Mouse (Mus musculus): ENCODE results near the gene Ints11. TPM values are rescaled to one million over a fixed set of nuclear protein-coding genes. Genes with fewer than 3 reads are reported as not detected.
A peak's percentile ranks its signal among the peaks of the same experiment; 100 is the strongest.

Ints11 gene
- total and polyA plus RNA-seq, 2 experiments from 2014 or later: 20.0 to 25.1 TPM

GRCm38 (mm10) chr4:155831205-155831766 lies 38.1 kb upstream of the Ints11 start, which contains the start of gene Aurkaip1:
Aurkaip1 (plus strand) TSS chr4:155831272.
- H3K4me1 ChIP-seq (ENCODE audit: control insufficient read depth, insufficient read depth): peaks cover 6% of the 10 kb centered on the region
- WGBS: under 1% methylated on average over 48 of the region's 49 CpGs
- peak within 1 kb of the TSS; percentile 86 for H3K27ac ChIP-seq (ENCODE audit: low read depth)
- DNase-seq (ENCODE audit: low spot score): peak; percentile 91
- H3K4me3 ChIP-seq (ENCODE audit: low read depth, low read length): peak within 1 kb of the TSS; percentile 72
- H3K36me3 ChIP-seq (replicated peaks; ENCODE audit: control insufficient read depth, insufficient read depth, low read length): peaks cover 25% of the 10 kb centered on the region
- no peaks in the 10 kb centered on the region for H3K9me3 ChIP-seq (replicated peaks; ENCODE audit: control insufficient read depth, low read length)
- H3K9ac ChIP-seq (replicated peaks; ENCODE audit: low read depth, low read length): peak within 1 kb of the TSS; percentile 81
- no peaks in the 10 kb centered on the region for H3K27me3 ChIP-seq (ENCODE audit: control insufficient read depth, insufficient read depth, low read length)
- TF ChIP-seq CTCF (IDR thresholded peaks at IDR 0.05; ENCODE audit: low read depth) (peak; percentile 95), EP300 (IDR thresholded peaks at IDR 0.05; ENCODE audit: low read depth) (no peak)
- peak within 1 kb of the TSS; percentile 86 for H3K4me2 ChIP-seq (ENCODE audit: low read depth, low read length)
- ATAC-seq (ENCODE audit: insufficient read depth, low read depth): peak; percentile 93

DNA sequence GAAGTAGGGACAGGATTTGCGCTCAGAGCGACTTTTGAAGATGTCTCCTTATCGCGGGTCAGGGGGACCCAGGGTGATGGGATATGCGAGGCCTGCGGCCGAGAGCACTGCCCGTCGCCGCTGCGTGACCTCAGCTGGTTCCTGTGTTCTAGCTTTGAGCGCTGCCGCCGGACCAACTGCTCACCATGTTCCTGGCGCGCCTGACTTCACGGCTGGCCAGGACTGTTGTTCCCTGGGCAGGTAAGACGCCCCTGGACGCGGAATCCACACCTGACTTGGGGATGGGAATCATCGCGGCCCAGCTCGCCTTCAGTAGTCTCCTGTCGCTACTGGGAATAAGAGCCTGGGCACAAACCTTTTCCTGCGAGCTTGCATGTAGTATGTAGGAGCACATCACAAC lies 37.5 kb upstream of the Ints11 start:
- Histone ChIP-seq H3K4me3 (ENCODE audit: low read depth, low read length) (peak overlapping the region; percentile 72), H3K9ac (replicated peaks; ENCODE audit: low read depth, low read length) (peak overlapping the region; percentile 81), H3K4me1 (ENCODE audit: control insufficient read depth, insufficient read depth) (peaks cover 6% of the 10 kb centered on the region), H3K9me3 (replicated peaks; ENCODE audit: control insufficient read depth, low read length) (no peaks in the 10 kb centered on the region), H3K27ac (ENCODE audit: low read depth) (peak overlapping the region; percentile 86), H3K27me3 (ENCODE audit: control insufficient read depth, insufficient read depth, low read length) (no peaks in the 10 kb centered on the region), H3K36me3 (replicated peaks; ENCODE audit: control insufficient read depth, insufficient read depth, low read length) (peaks cover 20% of the 10 kb centered on the region), H3K4me2 (ENCODE audit: low read depth, low read length) (peak overlapping the region; percentile 86)
- WGBS: under 1% methylated on average over 22 of the region's 25 CpGs
- TF ChIP-seq CTCF (IDR thresholded peaks at IDR 0.05; ENCODE audit: low read depth): no peak
- no peak for TF ChIP-seq EP300 (IDR thresholded peaks at IDR 0.05; ENCODE audit: low read depth)
- DNase-seq (ENCODE audit: low spot score) (no peak), ATAC-seq (ENCODE audit: insufficient read depth, low read depth) (peak; percentile 4; the same call in 1 of the 2 replicates)

DNA sequence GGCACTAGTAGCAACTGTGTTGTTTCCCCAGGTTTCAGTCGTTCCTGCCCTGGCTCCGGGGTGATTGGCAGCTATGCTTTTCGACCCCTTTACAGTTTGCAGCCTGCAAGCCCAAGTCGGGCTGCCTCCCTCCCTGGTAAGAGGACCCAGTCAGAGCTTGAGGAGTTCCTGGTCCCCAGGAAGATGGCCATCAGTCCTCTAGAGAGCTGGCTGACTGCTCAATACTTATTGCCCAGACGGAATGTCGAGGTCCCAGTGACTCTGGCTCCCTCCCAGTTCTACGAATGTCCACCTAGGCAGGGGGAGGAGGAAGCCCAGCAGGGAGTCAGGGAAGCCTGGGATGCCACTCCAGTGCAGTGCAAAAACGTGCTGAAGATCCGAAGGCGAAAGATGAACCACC lies 37.0 kb upstream of the Ints11 start:
- ATAC-seq (ENCODE audit: insufficient read depth, low read depth) (no peak), DNase-seq (ENCODE audit: low spot score) (no peak)
- WGBS: 45% methylated on average over 10 of the region's 10 CpGs
- TF ChIP-seq CTCF (IDR thresholded peaks at IDR 0.05; ENCODE audit: low read depth): no peak
- no peak for TF ChIP-seq EP300 (IDR thresholded peaks at IDR 0.05; ENCODE audit: low read depth)
- Histone ChIP-seq H3K4me1 (ENCODE audit: control insufficient read depth, insufficient read depth) (peaks cover 6% of the 10 kb centered on the region), H3K4me2 (ENCODE audit: low read depth, low read length) (peak overlapping the region; percentile 86), H3K9me3 (replicated peaks; ENCODE audit: control insufficient read depth, low read length) (no peaks in the 10 kb centered on the region), H3K9ac (replicated peaks; ENCODE audit: low read depth, low read length) (peak overlapping the region; percentile 81), H3K27me3 (ENCODE audit: control insufficient read depth, insufficient read depth, low read length) (no peaks in the 10 kb centered on the region), H3K4me3 (ENCODE audit: low read depth, low read length) (peak overlapping the region; percentile 72), H3K36me3 (replicated peaks; ENCODE audit: control insufficient read depth, insufficient read depth, low read length) (peaks cover 15% of the 10 kb centered on the region), H3K27ac (ENCODE audit: low read depth) (peak overlapping the region; percentile 86; the same call in 1 of the 2 replicates)

DNA sequence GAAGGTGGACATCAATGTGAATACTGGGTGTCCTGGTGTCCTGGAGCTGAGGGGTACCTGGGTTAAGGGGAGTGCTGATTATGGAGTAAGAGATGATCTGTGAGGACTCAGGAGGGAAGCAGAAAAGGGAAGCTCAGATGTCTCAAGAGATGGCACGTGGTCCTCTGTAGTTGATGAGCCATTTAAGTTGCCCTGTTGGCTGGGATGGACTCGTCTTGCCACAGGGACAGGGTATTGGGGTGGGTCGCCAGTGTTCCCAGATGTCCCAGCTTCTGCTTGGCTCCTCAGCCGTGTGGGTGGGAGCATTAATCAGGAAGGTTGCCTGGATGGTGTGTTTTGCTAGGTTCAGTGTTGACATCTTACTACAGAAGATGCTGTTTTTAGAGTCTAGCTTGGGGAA lies 36.1 kb upstream of the Ints11 start:
- H3K36me3 ChIP-seq (replicated peaks; ENCODE audit: control insufficient read depth, insufficient read depth, low read length): peaks cover 8% of the 10 kb centered on the region; the same call in 1 of the 2 replicates
- H3K27ac ChIP-seq (ENCODE audit: low read depth): no peak overlapping the region
- no peak overlapping the region for H3K4me3 ChIP-seq (ENCODE audit: low read depth, low read length)
- H3K9me3 ChIP-seq (replicated peaks; ENCODE audit: control insufficient read depth, low read length): no peaks in the 10 kb centered on the region
- WGBS: 83% methylated on average over 4 of the region's 4 CpGs
- ATAC-seq (ENCODE audit: insufficient read depth, low read depth) (no peak), DNase-seq (ENCODE audit: low spot score) (no peak)
- no peak overlapping the region for H3K9ac ChIP-seq (replicated peaks; ENCODE audit: low read depth, low read length)
- TF ChIP-seq EP300 (IDR thresholded peaks at IDR 0.05; ENCODE audit: low read depth): no peak
- TF ChIP-seq CTCF (IDR thresholded peaks at IDR 0.05; ENCODE audit: low read depth): no peak
- H3K4me1 ChIP-seq (ENCODE audit: control insufficient read depth, insufficient read depth): peaks cover 11% of the 10 kb centered on the region
- no peaks in the 10 kb centered on the region for H3K27me3 ChIP-seq (ENCODE audit: control insufficient read depth, insufficient read depth, low read length)
- H3K4me2 ChIP-seq (ENCODE audit: low read depth, low read length): no peak overlapping the region

GRCm38 (mm10) chr4:155833836-155834235 lies 35.5 kb upstream of the Ints11 start:
- peak; percentile 21; the same call in 1 of the 2 replicates for ATAC-seq (ENCODE audit: insufficient read depth, low read depth)
- 11% methylated on average over 2 of the region's 2 CpGs for WGBS

More at GRCm38 (mm10) chr4:155833836-155834235, 35.5 kb upstream of the Ints11 start:
- H3K9ac ChIP-seq (replicated peaks; ENCODE audit: low read depth, low read length): no peak overlapping the region
- no peak overlapping the region for H3K4me2 ChIP-seq (ENCODE audit: low read depth, low read length)
- peak; percentile 76 for TF ChIP-seq CTCF (IDR thresholded peaks at IDR 0.05; ENCODE audit: low read depth)
- TF ChIP-seq EP300 (IDR thresholded peaks at IDR 0.05; ENCODE audit: low read depth): no peak
- peak overlapping the region; percentile 72 for H3K27ac ChIP-seq (ENCODE audit: low read depth)
- peaks cover 4% of the 10 kb centered on the region; the same call in 1 of the 2 replicates for H3K36me3 ChIP-seq (replicated peaks; ENCODE audit: control insufficient read depth, insufficient read depth, low read length)
- peaks cover 14% of the 10 kb centered on the region for H3K4me1 ChIP-seq (ENCODE audit: control insufficient read depth, insufficient read depth)
- H3K4me3 ChIP-seq (ENCODE audit: low read depth, low read length): no peak overlapping the region
- H3K27me3 ChIP-seq (ENCODE audit: control insufficient read depth, insufficient read depth, low read length): no peaks in the 10 kb centered on the region
- DNase-seq (ENCODE audit: low spot score): peak; percentile 85
- no peaks in the 10 kb centered on the region for H3K9me3 ChIP-seq (replicated peaks; ENCODE audit: control insufficient read depth, low read length)

Data from heart, postnatal 0 days (tissue).